Mouse (Mus musculus) mouse embryonic stem cell (cell line): Measurements from ENCODE around the gene Paqr5.

Source experiments
- in situ Hi-C, 2 experiments: fragments of 300-500 bp; cut with MboI; formaldehyde crosslinking; loops; 1 replicate in 1 of 2; 3 replicates in 1 of 2; pipeline ENCODE4 v1.14.3; 2019 to 2020; ENCODE audit warnings: low sequenced_read_pairs in 2 of 2, low pct_unique_long_range_greater_than_20kb in 1 of 2, mixed read lengths in 1 of 2; ENCODE audit not compliant: unreplicated experiment in 1 of 2

Paqr5 gene

GRCm38 (mm10) chr9:62018229-62019093 is 8.2 kb downstream of the Paqr5 start:
- in situ Hi-C loops = no loop called here

GRCm38 (mm10) chr9:62017329-62017728 is 9.3 kb downstream of the Paqr5 start:
- in situ Hi-C loops = no loop called here

GRCm38 (mm10) chr9:62015504-62015903 is 11.2 kb downstream of the Paqr5 start:
- in situ Hi-C loops = no loop called here

- in situ Hi-C loops = no loop called here
Measured at GRCm38 (mm10) chr9:62013316-62014097, 13.1 kb downstream of the Paqr5 start.

- in situ Hi-C loops = no loop called here
Measured at GRCm38 (mm10) chr9:62008360-62008759, 18.3 kb downstream of the Paqr5 start.

- in situ Hi-C loops = no loop called here
Measured at GRCm38 (mm10) chr9:62007028-62007427, 19.6 kb downstream of the Paqr5 start.

- in situ Hi-C loops = no loop called here
Measured at GRCm38 (mm10) chr9:62003611-62004010, 23.0 kb downstream of the Paqr5 start.

GRCm38 (mm10) chr9:61999653-62000420 is 26.8 kb downstream of the Paqr5 start:
- in situ Hi-C loops = no loop called here

GRCm38 (mm10) chr9:61997860-61998259 is 28.8 kb downstream of the Paqr5 start:
- in situ Hi-C loops = no loop called here

- in situ Hi-C loops = no loop called here
Measured at GRCm38 (mm10) chr9:61991158-61991557, 35.5 kb downstream of the Paqr5 start.

GRCm38 (mm10) chr9:61990738-61991137 is 35.9 kb downstream of the Paqr5 start:
- in situ Hi-C loops = no loop called here

GRCm38 (mm10) chr9:61986055-61986454 is 40.6 kb downstream of the Paqr5 start:
- in situ Hi-C loops = no loop called here

GRCm38 (mm10) chr9:61985183-61985863 is 41.3 kb downstream of the Paqr5 start:
- in situ Hi-C loops = no loop called here

GRCm38 (mm10) chr9:61982940-61983620 is 43.6 kb downstream of the Paqr5 start:
- in situ Hi-C loops = no loop called here

- in situ Hi-C loops = no loop called here
Measured at GRCm38 (mm10) chr9:61981876-61982275, 44.8 kb downstream of the Paqr5 start.

- in situ Hi-C loops = loop anchor here in 1 of 2 experiments (10.0 kb wide), 1 partner anchor 265 kb away; no protein-coding TSS in a partner anchor
Measured at GRCm38 (mm10) chr9:61979983-61980382, 46.7 kb downstream of the Paqr5 start.

GRCm38 (mm10) chr9:61977258-61977945 is 49.3 kb downstream of the Paqr5 start:
- in situ Hi-C loops = loop anchor here in 1 of 2 experiments (10.0 kb wide), 1 partner anchor 267 kb away; no protein-coding TSS in a partner anchor
